Mouse (Mus musculus): ENCODE measurements around the gene Lyrm4.

Gene Lyrm4

GRCm38 (mm10) chr13:36117143-36118014 lies at the start of gene Lyrm4, which contains the start of gene Fars2:
Gene Lyrm4, minus strand, starts transcription at chr13:36117526.
Gene Fars2, plus strand, starts transcription at chr13:36117412.
- DNase-seq (ENCODE audit: low read depth, low spot score) = peak; percentile 96

- no peak for DNase-seq (ENCODE audit: low read depth, low spot score)
Measured at GRCm38 (mm10) chr13:36163898-36164297, 46.6 kb upstream of the Lyrm4 start.

GRCm38 (mm10) chr13:36163411-36163810 lies 46.1 kb upstream of the Lyrm4 start:
- DNase-seq (ENCODE audit: low read depth, low spot score) = no peak

GRCm38 (mm10) chr13:36156340-36156931 lies 39.1 kb upstream of the Lyrm4 start:
- no peak for DNase-seq (ENCODE audit: low read depth, low spot score)

- DNase-seq (ENCODE audit: low read depth, low spot score) = no peak
Measured at GRCm38 (mm10) chr13:36152728-36153498, 35.6 kb upstream of the Lyrm4 start.

GRCm38 (mm10) chr13:36150272-36150671 lies 32.9 kb upstream of the Lyrm4 start:
- DNase-seq (ENCODE audit: low read depth, low spot score) = no peak

GRCm38 (mm10) chr13:36149175-36149939 lies 32.0 kb upstream of the Lyrm4 start:
- DNase-seq (ENCODE audit: low read depth, low spot score) = no peak

- DNase-seq (ENCODE audit: low read depth, low spot score) = peak; percentile 4
Measured at GRCm38 (mm10) chr13:36145601-36146000, 28.3 kb upstream of the Lyrm4 start.

- no peak for DNase-seq (ENCODE audit: low read depth, low spot score)
Measured at GRCm38 (mm10) chr13:36140247-36141016, 23.1 kb upstream of the Lyrm4 start.

GRCm38 (mm10) chr13:36139703-36140102 lies 22.4 kb upstream of the Lyrm4 start:
- no peak for DNase-seq (ENCODE audit: low read depth, low spot score)

- DNase-seq (ENCODE audit: low read depth, low spot score) = peak; percentile 6
Measured at GRCm38 (mm10) chr13:36131992-36132649, 14.8 kb upstream of the Lyrm4 start.

- no peak for DNase-seq (ENCODE audit: low read depth, low spot score)
Measured at GRCm38 (mm10) chr13:36131401-36131800, 14.1 kb upstream of the Lyrm4 start.

GRCm38 (mm10) chr13:36129360-36130054 lies 12.2 kb upstream of the Lyrm4 start:
- no peak for DNase-seq (ENCODE audit: low read depth, low spot score)

GRCm38 (mm10) chr13:36120606-36121005 lies 3.3 kb upstream of the Lyrm4 start:
- no peak for DNase-seq (ENCODE audit: low read depth, low spot score)

- DNase-seq (ENCODE audit: low read depth, low spot score) = no peak
Measured at GRCm38 (mm10) chr13:36119684-36120083, 2.4 kb upstream of the Lyrm4 start.

- DNase-seq (ENCODE audit: low read depth, low spot score) = no peak
Measured at GRCm38 (mm10) chr13:36116520-36117142, 695 bp downstream of the Lyrm4 start.

- DNase-seq (ENCODE audit: low read depth, low spot score) = no peak
Measured at GRCm38 (mm10) chr13:36113181-36113580, 4.1 kb downstream of the Lyrm4 start.

GRCm38 (mm10) chr13:36111331-36111730 lies 6.0 kb downstream of the Lyrm4 start:
- no peak for DNase-seq (ENCODE audit: low read depth, low spot score)

GRCm38 (mm10) chr13:36108528-36108927 lies 8.8 kb downstream of the Lyrm4 start:
- DNase-seq (ENCODE audit: low read depth, low spot score) = no peak
